Mouse (Mus musculus): ENCODE data around the gene Pgp.

GRCm38 (mm10) chr17:24442632-24443155 lies 27.5 kb upstream of the Pgp start, which contains the start of gene Dnase1l2:
- no peak for TF ChIP-seq CTCF (IDR thresholded peaks at IDR 0.05; ENCODE audit: extremely low read depth, insufficient read depth, low read length)
- no peak for TF ChIP-seq POLR2A (IDR thresholded peaks at IDR 0.05; ENCODE audit: extremely low read depth, insufficient read depth, low read length)

All from cortical plate, adult 2 months (tissue).